Mouse (Mus musculus) intestine, postnatal 0 days (tissue): ENCODE measurements around the gene Hist1h2ai. TPM values are rescaled to one million over a fixed set of nuclear protein-coding genes. Genes with fewer than 3 reads are reported as not detected.
A peak's percentile ranks its signal among the peaks of the same experiment; 100 is the strongest.
"Not testable (repeated sequence)": the region's sequence is repeated elsewhere in the genome, so short reads cannot be mapped to it uniquely, and the experiment has no call there.

Experiments
- ATAC-seq: fragments of 200-750 bp; cut with Nextera tagmentation; 2 replicates; pipeline ENCODE4 v1.8.0; 2017; ENCODE audit warnings: mild to moderate bottlenecking, moderate TSS enrichment, moderate library complexity
- H3K27ac ChIP-seq: fragments of 300-500 bp; sonication (generic); 2 replicates; pipeline ENCODE4 v1.5.1; 2014; ENCODE audit warnings: mild to moderate bottlenecking, low read depth, low read length, moderate library complexity
- H3K27me3 ChIP-seq: fragments of 300-500 bp; sonication (generic); replicated peaks from 2 replicates; pipeline ENCODE4 v1.6.1; 2014; ENCODE audit warnings: low read length, mixed read lengths; ENCODE audit not compliant: control insufficient read depth, insufficient read depth
- H3K36me3 ChIP-seq: fragments of 300-500 bp; sonication (generic); 2 replicates; pipeline ENCODE4 v1.6.1; 2014; ENCODE audit warnings: mild to moderate bottlenecking, moderate library complexity; ENCODE audit not compliant: control insufficient read depth, insufficient read depth
- H3K4me1 ChIP-seq: fragments of 300-500 bp; sonication (generic); replicated peaks from 2 replicates; pipeline ENCODE4 v1.6.1; 2014; ENCODE audit warnings: antibody characterized with exemption, low read length, mixed read lengths; ENCODE audit not compliant: control insufficient read depth, insufficient read depth
- H3K4me2 ChIP-seq: fragments of 300-500 bp; sonication (generic); replicated peaks from 2 replicates; pipeline ENCODE4 v1.6.1; 2014; ENCODE audit warnings: low read depth, mild to moderate bottlenecking, moderate library complexity
- H3K4me3 ChIP-seq: fragments of 300-500 bp; sonication (generic); 2 replicates; pipeline ENCODE4 v1.5.1; 2014; ENCODE audit warnings: low read depth, low read length
- H3K9ac ChIP-seq: fragments of 300-500 bp; sonication (generic); 2 replicates; pipeline ENCODE4 v1.6.1; 2014; ENCODE audit warnings: mild to moderate bottlenecking, low read depth, low read length
- H3K9me3 ChIP-seq: fragments of 300-500 bp; sonication (generic); 2 replicates; pipeline ENCODE4 v1.6.1; 2016; ENCODE audit warnings: mixed run types; ENCODE audit not compliant: control insufficient read depth
- CTCF ChIP-seq: sonication (generic); IDR thresholded peaks from 2 replicates; pipeline ENCODE4 v1.5.1; 2016; ENCODE audit warnings: low read depth, mild to moderate bottlenecking, control low read depth, antibody characterized with exemption, moderate library complexity
- WGBS: fragments of 180-500 bp; shearing (Covaris S2); extraction: QIAGEN DNeasy Blood & Tissue Kit; methylation state at CpG from one replicate; pipeline ENCODE4 v1.1.7; 2014; 5-methylcytosine and 5-hydroxymethylcytosine counted together
- polyA plus RNA-seq: library from polyadenylated mRNA; unstranded; fragments of >200 nt; fragmentation: Nextera tagmentation; extraction: Ambion mirVana; gene quantifications from 2 replicates; pipeline ENCODE4 v1.2.1, GENCODE M21; 2015

Hist1h2ai gene
- polyA plus RNA-seq, 1 experiment from 2014 or later = 6.1 TPM

- peak; percentile 31; the same call in 1 of the 2 replicates for ATAC-seq
- 40% methylated on average over 11 of the region's 11 CpGs for WGBS
These were observed 11.8 kb downstream of the Hist1h2ai start for GRCm38 (mm10) chr13:21727948-21728572.

GRCm38 (mm10) chr13:21729544-21729943, 13.3 kb downstream of the Hist1h2ai start:
- Histone ChIP-seq H3K4me1 (no peaks in the 10 kb centered on the region), H3K9me3 (no peaks in the 10 kb centered on the region), H3K36me3 (no peaks in the 10 kb centered on the region), H3K4me3 (no peak overlapping the region), H3K9ac (no peak overlapping the region), H3K27me3 (no peaks in the 10 kb centered on the region), H3K4me2 (no peak overlapping the region), H3K27ac (no peak overlapping the region)
- TF ChIP-seq CTCF = no peak
- 67% methylated on average over 1 of the region's 1 CpGs for WGBS
- no peak for ATAC-seq

More at GRCm38 (mm10) chr13:21727948-21728572, 11.8 kb downstream of the Hist1h2ai start:
- Histone ChIP-seq H3K27me3 (no peaks in the 10 kb centered on the region), H3K4me3 (no peak overlapping the region), H3K27ac (no peak overlapping the region), H3K4me1 (no peaks in the 10 kb centered on the region), H3K36me3 (no peaks in the 10 kb centered on the region), H3K9ac (no peak overlapping the region), H3K4me2 (no peak overlapping the region), H3K9me3 (no peaks in the 10 kb centered on the region)
- no peak for TF ChIP-seq CTCF

GRCm38 (mm10) chr13:21733466-21733865, 17.2 kb downstream of the Hist1h2ai start:
- Histone ChIP-seq H3K36me3 (no peaks in the 10 kb centered on the region), H3K4me1 (no peaks in the 10 kb centered on the region), H3K9ac (no peak overlapping the region), H3K4me2 (no peak overlapping the region), H3K27ac (no peak overlapping the region), H3K9me3 (no peaks in the 10 kb centered on the region), H3K4me3 (no peak overlapping the region), H3K27me3 (no peaks in the 10 kb centered on the region)
- no peak for ATAC-seq
- WGBS = 81% methylated on average over 5 of the region's 5 CpGs
- TF ChIP-seq CTCF = peak; percentile 37

- no peaks in the 10 kb centered on the region for H3K4me1 ChIP-seq
- ATAC-seq = peak; percentile 70
- peak overlapping the region; percentile 42; the same call in 1 of the 2 replicates for H3K9ac ChIP-seq
- H3K9me3 ChIP-seq = no peaks in the 10 kb centered on the region
- H3K27me3 ChIP-seq = no peaks in the 10 kb centered on the region
- 2% methylated on average over 21 of the region's 21 CpGs for WGBS
- peak; percentile 92 for TF ChIP-seq CTCF
- peak overlapping the region; percentile 32 for H3K4me3 ChIP-seq
- H3K27ac ChIP-seq = peak overlapping the region; percentile 68
- peak overlapping the region; percentile 71 for H3K4me2 ChIP-seq
- H3K36me3 ChIP-seq = no peaks in the 10 kb centered on the region
These were observed 18.0 kb downstream of the Hist1h2ai start for GRCm38 (mm10) chr13:21734010-21734905.

- ATAC-seq = peak; percentile 84
- peak within 1 kb of the TSS; percentile 42 for H3K9ac ChIP-seq
- peak within 1 kb of the TSS; percentile 68 for H3K27ac ChIP-seq
- not testable (repeated sequence) for H3K9me3 ChIP-seq, H3K4me1 ChIP-seq, H3K36me3 ChIP-seq, H3K27me3 ChIP-seq
- under 1% methylated on average over 44 of the region's 56 CpGs for WGBS
- H3K4me2 ChIP-seq = peak within 1 kb of the TSS; percentile 71
- peak within 1 kb of the TSS; percentile 32 for H3K4me3 ChIP-seq
These were observed 18.9 kb downstream of the Hist1h2ai start, which contains the start of gene Hist1h4j for GRCm38 (mm10) chr13:21734906-21735767. Gene Hist1h4j (plus strand): TSS chr13:21735064.

GRCm38 (mm10) chr13:21745006-21745405, 28.8 kb downstream of the Hist1h2ai start:
- Histone ChIP-seq H3K27me3 (no peaks in the 10 kb centered on the region), H3K4me3 (no peak overlapping the region), H3K4me2 (no peak overlapping the region), H3K9me3 (no peaks in the 10 kb centered on the region), H3K4me1 (no peaks in the 10 kb centered on the region), H3K36me3 (no peaks in the 10 kb centered on the region), H3K27ac (no peak overlapping the region), H3K9ac (no peak overlapping the region)
- TF ChIP-seq CTCF = no peak
- ATAC-seq = no peak
- WGBS = 31% methylated on average over 1 of the region's 1 CpGs
